Mouse (Mus musculus) c-Kit-positive CD71-positive TER-119-negative erythroid progenitor cells, embryonic 14.5 days (primary cell): Measurements from ENCODE around the gene Hmcn1.

Source experiments
- DNase-seq: peaks from one replicate; pipeline ENCODE4 v3.0.0-alpha.2; 2013; ENCODE audit warnings: low read depth

Hmcn1 gene

GRCm38 (mm10) chr1:150877920-150878319 lies 115.3 kb downstream of the Hmcn1 start:
- DNase-seq = no peak

DNA sequence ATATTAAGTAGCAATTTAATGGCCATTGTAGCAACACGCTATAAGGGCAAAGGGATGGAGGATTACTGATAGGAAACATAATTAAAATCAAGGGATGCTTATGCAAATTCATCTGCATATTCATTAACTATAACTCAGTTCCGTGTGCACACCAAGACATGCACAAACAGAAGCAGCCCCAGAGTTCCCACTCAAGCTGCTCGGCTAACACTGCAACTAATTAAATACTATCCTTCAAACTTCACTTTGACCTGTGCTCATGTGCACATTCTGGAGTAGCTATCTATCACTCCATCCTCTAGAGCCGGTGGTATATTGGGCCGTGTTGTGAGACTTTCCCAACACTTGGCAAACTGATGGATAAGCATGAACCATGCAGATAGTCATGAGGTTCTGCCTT lies 119.2 kb downstream of the Hmcn1 start:
- DNase-seq = no peak

DNA sequence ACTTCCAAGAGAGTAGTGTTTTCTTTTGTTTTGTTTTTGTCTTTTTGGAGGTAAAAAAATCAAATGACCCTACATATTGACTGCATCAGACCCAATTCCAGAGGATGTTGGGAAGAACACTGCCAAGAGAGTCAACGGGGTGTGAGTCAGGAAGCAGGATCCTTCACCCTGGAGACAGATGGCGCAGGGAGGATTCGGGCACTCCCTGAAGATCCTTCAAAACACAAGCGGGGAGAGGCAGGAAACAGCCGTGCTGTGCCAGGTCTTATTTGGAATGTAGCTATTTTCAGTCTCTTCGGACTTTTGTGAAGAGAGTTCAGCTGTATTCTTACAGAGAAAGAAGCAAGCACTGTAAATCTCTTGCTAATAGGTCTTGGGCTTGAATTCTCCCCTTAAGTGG lies 120.0 kb downstream of the Hmcn1 start:
- no peak for DNase-seq

DNA sequence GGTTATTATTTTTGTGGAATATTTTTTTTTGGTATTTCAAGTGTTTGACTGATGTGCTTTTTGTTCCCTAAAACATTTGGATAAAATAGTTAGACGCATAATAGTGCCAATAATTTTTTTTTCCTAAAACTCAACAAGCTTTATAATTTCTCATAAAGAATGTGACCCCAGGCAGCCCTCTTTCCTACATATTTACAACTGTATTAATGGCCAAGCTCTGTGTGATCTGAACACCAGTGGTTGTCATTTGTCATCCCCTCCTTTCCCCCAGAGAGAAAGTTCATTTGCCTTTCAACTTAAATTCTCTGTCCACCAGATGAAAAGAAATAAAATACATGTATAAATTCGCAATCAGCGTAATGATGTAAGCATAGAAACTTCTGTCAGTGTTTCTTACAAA lies 121.1 kb downstream of the Hmcn1 start:
- no peak for DNase-seq

DNA sequence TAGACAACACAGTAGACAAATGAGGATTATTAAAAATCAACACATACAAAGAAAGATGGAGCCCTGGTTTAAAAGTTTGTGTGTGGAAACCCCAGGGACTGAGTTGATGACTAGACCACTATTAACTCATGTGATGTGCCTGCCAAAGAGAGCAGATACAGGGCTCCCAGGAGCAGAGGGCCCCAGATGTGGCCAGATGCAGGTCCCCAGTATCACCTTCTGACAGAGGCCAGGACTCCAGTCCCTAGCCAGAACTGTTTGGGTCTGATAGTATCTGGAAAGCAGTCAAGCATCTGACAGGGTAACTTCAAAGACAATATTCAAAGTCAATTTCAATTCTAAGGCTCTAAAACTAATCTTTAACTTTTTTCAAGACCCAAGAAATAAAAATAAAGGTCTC lies 124.0 kb downstream of the Hmcn1 start:
- DNase-seq = no peak

- DNase-seq = no peak
Measured at GRCm38 (mm10) chr1:150866615-150867014, 126.6 kb downstream of the Hmcn1 start.

- no peak for DNase-seq
Measured at GRCm38 (mm10) chr1:150857779-150858178, 135.5 kb downstream of the Hmcn1 start.

DNA sequence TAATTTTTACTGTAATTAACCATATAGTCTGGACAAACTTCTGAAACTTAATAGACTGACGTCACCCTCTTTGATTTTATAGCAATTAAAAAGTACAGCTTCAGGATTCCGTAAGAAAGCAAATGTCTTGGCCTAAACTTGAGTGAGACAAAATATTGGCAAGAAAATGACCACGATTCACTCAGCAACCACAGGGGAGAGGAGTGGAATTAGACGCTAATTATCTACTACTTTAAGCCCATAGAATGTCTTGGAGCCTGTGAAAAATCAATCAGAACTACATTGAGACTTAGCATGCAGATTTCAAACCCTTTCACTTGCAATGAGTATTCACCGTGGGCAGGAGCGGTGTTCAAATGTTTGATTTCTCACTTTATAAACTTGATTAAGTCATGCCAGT lies 159.8 kb downstream of the Hmcn1 start:
- DNase-seq = no peak

DNA sequence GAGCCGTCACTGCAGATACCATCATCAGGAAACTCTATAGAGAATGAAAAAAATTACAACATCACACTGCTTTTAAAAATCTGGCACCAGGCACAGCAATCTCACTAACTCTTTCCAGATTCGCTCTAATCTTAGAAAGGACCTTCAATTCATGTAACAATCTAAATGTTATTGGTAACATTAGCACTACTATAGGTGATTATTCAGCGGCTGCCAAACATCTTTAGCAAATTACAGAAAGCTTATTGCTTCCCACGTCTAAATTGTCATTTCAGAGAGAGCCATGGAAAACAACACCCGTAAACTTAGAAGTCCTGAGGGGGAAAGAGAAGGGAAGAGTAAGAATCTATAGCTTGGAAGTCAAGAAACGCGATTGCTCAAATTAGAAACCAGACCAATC lies 163.4 kb downstream of the Hmcn1 start:
- no peak for DNase-seq

- no peak for DNase-seq
Measured at GRCm38 (mm10) chr1:150827169-150827568, 166.1 kb downstream of the Hmcn1 start.

- DNase-seq = no peak
Measured at GRCm38 (mm10) chr1:150824334-150825005, 168.8 kb downstream of the Hmcn1 start.

DNA sequence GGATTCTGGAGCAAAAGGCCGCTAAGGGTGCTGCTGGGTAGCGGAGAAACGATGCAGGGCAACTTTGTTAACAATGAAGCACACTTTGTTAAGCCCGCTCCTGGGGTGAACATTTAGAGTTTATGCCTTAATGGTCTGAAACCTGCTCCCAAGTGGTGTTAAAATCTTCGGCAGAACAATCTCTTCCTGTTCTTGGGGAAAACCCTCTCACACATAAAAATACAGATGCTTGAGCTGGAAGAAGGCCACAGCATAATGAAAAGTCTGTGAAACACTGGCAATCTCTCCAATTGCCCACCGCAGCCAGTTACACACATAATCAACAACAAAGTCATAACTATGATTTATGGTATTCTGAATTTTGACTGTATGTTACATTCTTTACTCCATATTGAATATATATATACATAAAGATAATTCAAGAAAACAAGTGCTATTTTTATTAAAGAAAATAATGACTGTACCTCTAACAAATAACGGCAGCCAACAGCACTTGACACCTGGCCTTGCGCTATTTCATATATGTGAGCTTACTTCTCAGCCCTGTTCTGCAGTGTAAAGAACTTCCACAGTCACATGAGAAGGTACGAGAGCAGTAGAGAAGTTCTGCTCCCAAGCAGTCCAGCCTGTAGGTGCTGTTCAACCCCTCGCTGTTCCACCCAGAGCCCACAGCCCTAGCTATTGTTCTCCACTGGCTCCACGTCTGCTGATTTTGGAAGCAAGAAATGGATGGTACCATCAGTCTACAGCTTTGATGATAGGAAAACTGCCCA lies 177.0 kb downstream of the Hmcn1 start:
- DNase-seq = no peak

- no peak for DNase-seq
Measured at GRCm38 (mm10) chr1:150814917-150815316, 178.3 kb downstream of the Hmcn1 start.

DNA sequence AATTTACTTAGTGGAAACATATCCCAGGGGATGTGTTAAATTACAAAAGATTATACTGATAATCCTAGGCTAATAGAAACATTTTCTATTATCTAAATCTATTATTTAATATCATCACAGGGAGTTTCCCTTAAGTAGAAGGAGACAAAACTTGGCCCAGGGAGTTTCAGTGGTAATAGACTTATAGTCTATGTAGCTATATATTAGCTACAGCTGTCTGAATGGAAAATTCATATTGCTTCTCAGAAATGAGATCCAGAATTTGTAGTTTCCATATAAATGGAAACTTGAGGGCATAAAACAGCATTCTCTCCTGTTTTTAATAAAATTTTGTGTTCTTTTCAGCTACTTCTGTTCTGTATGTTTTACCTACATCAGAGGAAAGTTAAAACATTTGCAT lies 179.9 kb downstream of the Hmcn1 start:
- no peak for DNase-seq

GRCm38 (mm10) chr1:150806864-150807263 lies 186.4 kb downstream of the Hmcn1 start:
- no peak for DNase-seq

DNA sequence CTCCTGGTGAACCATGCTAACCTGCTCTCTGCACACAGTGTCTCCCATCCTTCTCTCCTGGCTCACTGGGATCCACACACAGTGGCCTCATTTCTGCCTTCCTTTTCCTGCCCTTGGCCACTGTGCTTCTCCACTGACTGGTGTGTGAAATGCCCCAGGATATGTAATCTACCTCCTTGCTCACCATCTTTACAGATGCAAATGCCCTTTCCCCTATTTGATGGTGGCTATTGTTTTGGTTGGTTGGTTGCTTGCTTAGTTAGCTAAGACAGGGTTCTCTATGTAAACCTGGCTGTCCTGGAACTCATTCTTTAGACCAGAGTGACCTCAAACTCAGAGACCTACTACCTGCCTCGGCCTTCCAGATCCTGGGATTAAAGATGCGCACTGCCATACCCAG lies 187.8 kb downstream of the Hmcn1 start:
- no peak for DNase-seq

GRCm38 (mm10) chr1:150804235-150805099 lies 188.8 kb downstream of the Hmcn1 start:
- no peak for DNase-seq

- no peak for DNase-seq
Measured at GRCm38 (mm10) chr1:150802642-150803041, 190.6 kb downstream of the Hmcn1 start.

DNA sequence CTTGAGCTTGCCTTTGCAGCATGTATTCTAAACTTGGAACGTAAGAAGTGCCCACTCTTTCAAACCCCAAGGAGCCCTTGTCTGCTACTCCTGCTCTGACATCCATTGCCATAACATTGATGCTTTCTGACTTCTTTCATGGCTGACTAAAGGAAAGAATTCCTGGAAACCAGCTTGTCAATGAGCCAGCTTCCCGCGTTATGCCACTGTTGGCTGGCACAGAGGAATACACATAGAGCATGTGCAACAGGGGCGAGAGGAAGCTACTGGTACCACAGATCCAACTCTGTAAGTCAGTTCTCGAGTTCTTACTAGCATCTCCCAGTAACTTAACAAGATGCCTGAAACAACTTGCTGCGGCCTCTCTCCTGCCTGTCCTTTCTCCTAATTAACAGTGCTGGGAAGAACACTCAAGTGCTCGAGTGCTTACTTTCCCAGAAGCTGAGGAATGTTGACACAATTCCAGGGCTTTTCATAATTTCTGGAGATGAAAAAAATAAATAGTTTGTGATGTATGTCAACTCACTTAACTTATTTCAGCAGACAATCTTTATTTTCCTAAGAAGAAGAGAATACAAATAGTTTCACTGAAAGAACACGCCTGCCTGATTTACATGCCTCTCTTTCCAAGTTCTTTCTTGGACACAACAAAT lies 192.5 kb downstream of the Hmcn1 start:
- no peak for DNase-seq

DNA sequence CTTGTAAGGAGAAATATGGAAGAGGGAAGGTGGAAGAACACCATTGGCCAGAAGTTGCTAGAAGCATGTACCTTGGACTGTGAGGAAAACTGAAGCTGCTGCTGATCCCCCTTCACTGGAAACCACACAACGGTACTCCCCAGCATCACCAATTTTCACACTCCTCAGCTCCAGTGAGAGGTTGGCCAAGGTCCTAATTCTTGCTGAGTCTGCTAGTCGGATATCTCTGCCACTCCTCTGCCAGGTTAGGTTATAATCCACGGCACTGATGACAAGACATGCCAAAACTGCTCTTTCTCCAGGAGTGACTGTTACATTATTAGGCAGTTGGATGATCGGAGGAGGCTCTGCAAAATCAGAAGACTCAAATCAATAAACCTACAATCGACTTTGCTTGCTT lies 194.6 kb downstream of the Hmcn1 start:
- no peak for DNase-seq

GRCm38 (mm10) chr1:150786746-150787145 lies 206.5 kb downstream of the Hmcn1 start:
- no peak for DNase-seq
